Mouse (Mus musculus) left cerebral cortex, adult 11 months (tissue): ENCODE measurements at regions not wholly inside any gene's neighbourhood (a gene's known extent, or its start where the extent isn't known, plus 50 kb on each side); places are given as distances from the start of the nearest gene placed in this dataset.

Experiments
- DNase-seq: peaks from one replicate; pipeline ENCODE4 v3.0.0; 2022; ENCODE audit warnings: low spot score

DNA sequence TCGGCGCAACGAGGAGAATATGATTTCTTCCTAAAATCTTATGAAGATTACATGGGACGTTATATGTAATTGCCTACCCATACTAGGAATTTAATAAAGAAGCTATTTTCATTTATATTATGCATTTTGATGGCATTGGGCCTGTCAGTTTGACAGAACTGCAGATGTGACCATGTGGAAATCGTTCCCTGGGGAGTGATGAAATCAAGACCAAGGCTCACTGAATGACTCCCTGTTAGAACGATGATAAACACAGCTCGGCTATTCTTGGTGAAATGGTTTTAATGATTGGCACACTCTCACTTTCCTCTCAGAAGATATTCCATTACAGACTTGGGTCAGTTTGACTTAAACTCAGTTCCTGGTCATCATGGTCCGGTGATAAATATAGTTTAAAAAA is 246.4 kb downstream of the Btg1 start:
- no peak for DNase-seq

DNA sequence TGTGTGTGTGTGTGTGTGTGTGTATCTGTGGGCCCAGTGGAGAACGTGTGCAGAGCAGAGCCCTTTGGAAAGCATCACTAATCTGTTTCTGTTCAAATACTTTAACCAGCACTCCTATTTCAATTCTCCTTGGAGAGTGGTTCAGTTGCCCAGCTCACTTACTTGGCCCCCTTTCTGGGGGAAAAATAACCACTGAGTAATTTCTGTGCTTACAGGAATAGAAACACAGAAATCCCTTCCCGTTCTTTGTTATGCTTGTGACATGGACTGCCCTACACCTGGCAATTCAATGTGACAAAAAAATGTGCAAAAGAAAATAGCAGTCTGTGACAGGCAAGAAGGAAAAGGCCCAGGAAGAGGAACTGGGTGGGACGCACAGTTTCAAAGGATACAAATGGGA is 249.7 kb downstream of the Btg1 start:
- DNase-seq = no peak

DNA sequence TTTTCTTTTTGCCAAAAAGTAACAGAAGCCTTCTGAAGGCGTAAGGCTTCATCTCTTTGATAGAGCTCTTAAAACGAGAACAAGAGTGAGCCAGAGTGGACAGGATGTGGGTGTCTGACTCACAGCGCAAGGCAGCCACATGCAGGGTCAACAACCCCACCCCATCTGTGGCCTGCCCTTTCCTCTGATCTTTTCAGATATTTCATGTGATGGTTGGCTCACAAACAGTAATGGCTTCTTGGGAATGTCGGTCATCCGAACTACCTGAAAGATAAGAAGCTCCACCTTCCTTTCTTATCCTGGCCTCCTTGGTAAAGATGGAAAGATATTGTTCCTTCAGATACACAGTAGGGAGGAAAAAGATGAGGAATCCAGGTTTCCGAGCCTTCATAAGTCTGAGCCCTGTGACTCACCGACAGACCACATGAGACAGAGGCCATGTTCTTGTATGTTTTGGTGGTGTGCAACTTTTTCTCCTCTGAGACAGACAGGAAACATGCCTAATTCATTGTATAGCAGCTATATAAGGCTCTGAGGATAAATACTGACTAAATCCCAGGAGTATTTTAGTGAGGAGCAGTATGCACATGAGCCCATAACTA is 254.9 kb downstream of the Btg1 start:
- no peak for DNase-seq

DNA sequence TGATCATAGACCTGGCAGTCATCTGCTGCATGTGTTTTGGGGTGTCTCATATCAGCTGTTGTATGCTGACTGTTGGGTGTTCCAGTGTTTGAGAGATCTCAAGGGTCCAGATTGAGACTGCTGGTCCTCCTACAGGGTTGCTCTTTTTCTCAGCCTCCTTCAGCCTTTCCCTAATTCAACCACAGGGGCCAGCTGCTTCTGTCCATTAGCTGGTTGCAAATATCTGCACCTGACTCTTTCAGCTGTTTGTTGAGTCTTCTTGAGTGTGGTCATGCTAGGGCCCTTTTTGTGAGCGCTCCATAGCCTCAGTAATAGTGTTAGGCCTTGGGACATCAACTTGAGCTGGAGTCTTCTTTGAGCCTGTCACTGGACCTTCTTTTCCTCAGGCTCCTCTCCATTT is 257.8 kb downstream of the Btg1 start:
- DNase-seq = no peak

- no peak for DNase-seq
Observed at GRCm38 (mm10) chr10:96875676-96876075, 258.9 kb downstream of the Btg1 start.

GRCm38 (mm10) chr10:96879425-96879824 is 262.6 kb downstream of the Btg1 start:
- no peak for DNase-seq

GRCm38 (mm10) chr10:96880771-96881170 is 264.0 kb downstream of the Btg1 start:
- no peak for DNase-seq

DNA sequence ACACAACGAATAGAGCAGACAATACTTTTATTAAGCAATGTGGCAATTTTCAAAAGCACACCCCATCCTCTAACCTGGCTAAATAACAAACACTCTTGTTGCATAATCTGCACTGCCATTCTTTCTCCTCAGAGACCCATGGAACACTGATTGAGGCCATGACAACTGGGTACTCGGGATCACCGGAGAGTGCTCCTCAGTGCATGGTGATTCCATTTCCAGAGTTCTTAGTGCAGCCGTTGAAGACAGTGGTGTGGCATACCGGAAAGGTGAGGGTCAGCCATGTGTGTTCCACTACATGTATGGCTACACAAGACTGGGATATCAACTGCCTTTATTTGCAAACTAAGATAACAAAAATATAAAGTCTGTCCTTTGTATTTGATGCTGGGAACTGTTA is 264.4 kb downstream of the Btg1 start:
- DNase-seq = no peak

DNA sequence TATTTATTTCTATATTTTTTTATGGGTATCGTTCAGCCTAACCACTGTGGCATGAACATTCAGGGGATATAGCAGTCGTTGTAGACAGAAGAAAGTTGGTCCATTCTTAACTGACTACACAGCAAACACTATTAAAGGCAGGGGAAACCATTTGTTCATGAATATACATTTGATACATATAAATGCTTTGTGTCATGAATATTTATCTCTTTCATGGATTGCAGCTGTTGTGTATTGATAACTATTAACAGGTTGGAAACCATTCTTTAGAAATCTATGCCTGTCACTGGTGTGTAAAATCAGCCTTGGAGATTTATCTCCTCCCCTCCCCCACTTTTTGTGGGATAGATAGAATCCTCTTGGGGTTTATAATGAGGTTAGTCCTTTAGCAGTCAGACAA is 264.9 kb downstream of the Btg1 start:
- no peak for DNase-seq

GRCm38 (mm10) chr10:96901150-96901549 is 284.3 kb downstream of the Btg1 start:
- DNase-seq = no peak

DNA sequence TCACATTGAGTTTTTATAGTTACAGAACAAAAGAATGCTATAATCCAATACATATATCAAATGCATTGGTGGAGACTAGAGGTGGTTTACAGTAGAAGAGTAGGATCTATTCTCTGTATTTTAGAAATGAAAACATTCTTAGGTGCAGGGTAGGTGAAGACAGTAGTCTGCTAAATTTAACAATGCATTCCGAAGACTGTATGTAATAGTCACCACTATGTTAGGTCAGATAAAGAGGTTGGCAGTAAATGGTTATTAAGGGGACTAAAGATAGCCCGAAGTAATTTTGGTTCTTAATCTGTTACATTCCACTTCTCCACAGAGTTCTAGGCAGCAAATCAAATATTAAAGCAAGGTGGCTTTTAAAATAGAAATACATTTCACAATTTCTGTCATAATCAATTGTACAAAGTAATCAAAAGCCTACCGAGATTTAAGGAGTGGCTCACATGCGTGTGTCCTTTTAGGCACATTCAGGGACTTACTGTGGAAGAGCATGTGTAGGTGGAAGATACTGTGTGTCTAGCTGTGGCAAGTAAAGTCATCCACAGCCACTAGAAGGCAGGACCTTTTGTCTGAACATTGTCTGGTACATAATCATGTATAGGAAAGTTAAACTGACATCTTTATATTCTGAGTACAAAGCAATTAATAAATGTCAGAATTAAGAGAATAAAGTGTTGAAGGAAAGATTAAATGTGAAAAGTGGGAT is 288.4 kb downstream of the Btg1 start:
- DNase-seq = no peak

GRCm38 (mm10) chr10:96909661-96910315 is 293.0 kb downstream of the Btg1 start:
- DNase-seq = no peak

GRCm38 (mm10) chr10:96921181-96921580 is 304.4 kb downstream of the Btg1 start:
- no peak for DNase-seq

- DNase-seq = no peak
Observed at GRCm38 (mm10) chr10:96924266-96924672, 307.5 kb downstream of the Btg1 start.

DNA sequence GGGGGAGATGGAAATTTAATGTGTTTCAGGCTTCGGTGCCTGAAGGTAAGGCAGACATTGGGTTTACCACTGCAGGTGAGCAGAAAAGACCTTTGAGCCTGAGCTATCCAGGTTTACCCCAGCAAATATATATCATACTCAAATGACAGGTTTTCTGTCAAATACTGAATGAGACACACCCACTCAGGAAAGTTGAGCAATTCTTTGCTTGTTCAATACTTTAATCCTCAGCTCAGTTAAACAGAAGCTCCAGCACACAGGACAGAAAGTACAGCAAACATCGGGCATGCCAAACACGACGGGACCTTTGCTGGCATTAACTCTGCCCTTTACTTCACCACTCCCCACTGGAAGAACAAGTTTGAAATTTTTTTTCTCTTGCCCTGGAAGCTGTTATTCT is 307.9 kb downstream of the Btg1 start:
- no peak for DNase-seq

- DNase-seq = no peak
Observed at GRCm38 (mm10) chr10:96925771-96926170, 309.0 kb downstream of the Btg1 start.

DNA sequence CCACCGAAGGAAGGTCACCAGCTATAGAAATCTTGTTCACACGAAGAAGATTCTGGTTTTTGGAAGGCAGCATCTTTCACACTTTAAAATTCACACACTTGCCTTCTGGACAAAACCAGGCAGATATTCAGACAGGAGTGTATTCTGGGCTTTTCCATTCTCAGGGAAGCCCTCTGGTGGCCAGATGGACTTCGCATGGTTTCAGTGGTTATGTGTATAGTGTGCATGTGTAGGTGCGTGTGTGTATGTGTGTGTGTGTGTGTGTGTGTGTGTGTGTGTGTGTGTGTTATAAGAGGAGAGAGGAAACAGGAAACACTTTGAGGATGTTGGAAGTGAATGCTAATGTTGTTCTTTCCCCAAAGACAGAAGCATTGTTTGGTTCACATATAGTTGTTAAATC is 317.9 kb downstream of the Btg1 start:
- no peak for DNase-seq

DNA sequence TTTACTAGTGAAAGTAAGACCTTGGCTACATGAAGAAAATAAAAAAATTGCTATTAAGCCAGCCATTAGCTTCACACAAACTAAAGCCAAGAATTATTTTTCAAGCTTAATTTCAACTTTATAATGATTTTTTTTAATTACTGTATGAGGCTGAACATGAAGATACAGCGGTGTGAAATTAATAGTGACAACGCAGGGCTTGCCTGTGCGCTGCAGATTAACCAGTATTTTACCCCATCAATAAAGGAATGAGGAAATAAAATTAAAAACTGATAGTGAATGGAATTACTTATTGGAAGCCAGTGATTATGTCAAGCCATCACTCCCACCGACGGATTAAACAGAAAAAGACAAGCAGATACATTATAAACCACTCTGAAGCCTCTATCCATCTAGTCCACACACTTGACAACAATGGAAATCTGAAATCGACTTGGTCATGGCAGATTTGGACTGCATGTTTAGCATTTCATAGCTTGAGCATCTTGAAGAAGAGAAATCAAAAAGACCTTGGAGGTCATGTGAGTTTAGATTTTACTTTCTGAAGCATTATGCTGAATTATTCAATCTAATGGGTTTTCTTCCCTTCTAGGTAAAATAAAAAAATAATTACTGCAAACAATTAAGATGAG is 324.2 kb downstream of the Btg1 start:
- no peak for DNase-seq

DNA sequence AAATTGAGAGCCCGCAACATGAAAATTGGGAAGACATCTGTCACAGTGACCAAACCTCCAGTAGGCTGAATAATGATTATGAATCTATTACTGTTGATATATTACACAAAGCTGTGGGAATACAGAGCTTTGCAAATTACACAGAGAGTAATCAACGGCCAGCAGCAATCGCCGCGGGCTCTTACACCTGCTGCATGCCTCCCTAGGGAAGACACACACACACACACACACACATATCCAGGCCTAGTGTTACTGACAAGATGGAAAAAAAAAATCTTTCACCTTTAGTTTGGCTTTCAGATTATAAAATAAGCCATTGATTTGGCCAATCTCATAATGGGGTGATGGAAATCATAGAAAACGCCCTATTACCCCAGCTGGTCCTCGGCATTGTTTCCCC is 327.4 kb downstream of the Btg1 start:
- DNase-seq = no peak

DNA sequence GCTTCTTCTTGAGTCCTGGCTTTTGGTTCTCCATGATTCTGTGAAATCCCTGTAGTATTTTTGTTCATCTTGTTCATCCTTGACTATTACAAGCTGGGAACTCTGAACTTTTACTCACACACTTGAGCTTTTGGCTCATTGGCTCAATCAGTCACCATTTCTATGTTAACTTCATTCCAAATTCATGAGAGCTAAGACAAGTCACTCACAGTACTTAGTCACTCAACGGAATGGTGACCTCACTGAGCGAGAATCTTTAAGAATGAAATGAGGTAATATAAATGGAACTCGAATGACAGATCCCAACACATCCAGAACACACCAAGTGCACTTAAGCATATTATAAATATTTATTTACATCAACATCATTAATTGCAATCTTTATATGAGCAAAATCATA is 331.2 kb downstream of the Btg1 start:
- DNase-seq = no peak

DNA sequence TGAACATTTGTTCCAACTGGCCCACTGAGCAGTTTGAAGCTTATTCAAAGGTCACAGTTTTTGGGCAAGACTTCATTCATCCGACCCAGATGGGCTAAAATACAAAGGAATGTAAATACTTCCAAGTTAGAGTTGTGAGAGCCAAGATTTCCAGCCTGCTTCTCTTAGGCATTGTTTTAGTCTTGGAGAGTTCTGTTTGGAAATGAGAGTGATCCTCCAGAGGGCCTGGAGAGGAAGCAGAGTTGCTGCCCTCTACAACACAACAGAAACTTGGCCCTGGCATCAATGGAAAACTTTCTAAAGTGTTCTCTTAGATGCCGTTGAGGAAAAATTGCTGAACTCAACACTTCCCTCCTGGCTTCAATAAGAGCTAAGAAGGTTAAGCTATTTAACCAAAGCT is 332.1 kb downstream of the Btg1 start:
- DNase-seq = no peak

GRCm38 (mm10) chr10:96955036-96955775 is 338.4 kb downstream of the Btg1 start:
- no peak for DNase-seq
